Mouse (Mus musculus): ENCODE results near the gene Etaa1.
"Not testable (repeated sequence)": the region's sequence is repeated elsewhere in the genome, so short reads cannot be mapped to it uniquely, and the experiment has no call there.

Etaa1 gene

DNA sequence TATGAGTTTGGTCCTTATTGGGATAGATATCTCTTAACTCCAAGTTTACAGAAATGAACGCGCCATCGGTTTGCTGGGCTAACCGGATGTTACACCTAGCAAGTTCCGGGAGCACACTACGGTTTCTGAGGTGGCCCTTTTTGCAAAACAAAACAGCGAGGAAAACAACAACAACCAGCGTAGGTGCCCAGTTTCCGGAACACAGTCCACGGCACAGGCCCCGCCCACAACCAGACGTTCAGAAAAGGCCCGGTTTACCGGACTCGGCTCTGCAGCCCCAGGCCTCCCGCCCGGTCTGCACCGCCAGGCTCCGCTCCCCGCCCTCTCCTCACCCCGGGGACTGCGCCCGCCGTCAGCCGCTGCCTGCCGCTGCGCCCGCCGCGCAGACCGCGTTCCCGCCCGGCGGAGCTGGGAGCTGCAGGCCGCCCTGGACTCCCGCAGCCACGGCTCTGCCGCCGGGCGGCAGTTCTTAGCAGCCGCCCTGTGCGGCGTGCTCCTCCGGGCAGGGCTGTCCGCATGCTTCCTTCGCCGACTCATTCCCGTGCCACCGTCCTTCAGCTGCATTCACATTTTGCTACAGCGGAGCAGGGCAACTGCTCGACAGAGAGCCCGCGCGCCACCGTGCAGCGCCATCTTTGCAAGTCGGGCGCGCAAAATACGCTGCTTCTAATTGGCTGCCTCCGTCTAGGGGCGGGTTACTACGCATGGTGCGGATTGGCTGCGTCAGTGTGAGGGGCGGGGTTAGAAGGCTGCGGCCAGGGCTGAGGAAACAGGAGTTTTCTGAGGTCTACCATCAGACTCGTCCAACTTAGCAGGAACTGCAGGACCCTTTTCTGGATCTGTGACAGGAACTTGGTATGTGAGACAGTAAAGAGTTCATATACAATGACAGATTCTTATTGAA lies at the start of gene Etaa1:
Gene Etaa1, minus strand, starts transcription at position 645 of the 904 bp plus-strand sequence.
- DNase-seq, result peak; percentile 88 to 89

DNA sequence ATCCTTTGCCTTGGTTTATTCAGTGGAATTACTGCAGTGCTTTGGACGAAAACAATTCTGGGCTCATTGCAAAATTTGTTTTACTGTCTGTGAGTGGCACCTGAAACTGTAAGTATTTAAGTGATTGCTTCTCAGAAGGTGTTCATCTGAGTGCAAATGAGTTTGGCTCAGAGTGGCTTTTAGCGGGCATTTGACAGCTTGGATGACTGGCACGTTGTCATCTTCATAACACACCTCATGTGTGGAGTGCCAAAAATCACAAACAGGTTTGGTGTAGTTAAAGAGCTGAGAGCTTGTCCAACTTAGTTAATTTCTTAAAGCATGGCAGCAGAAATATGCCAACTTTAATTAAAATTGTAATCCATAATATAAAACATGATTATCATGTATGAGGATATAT lies 40.5 kb upstream of the Etaa1 start:
- DNase-seq, result no peak

DNA sequence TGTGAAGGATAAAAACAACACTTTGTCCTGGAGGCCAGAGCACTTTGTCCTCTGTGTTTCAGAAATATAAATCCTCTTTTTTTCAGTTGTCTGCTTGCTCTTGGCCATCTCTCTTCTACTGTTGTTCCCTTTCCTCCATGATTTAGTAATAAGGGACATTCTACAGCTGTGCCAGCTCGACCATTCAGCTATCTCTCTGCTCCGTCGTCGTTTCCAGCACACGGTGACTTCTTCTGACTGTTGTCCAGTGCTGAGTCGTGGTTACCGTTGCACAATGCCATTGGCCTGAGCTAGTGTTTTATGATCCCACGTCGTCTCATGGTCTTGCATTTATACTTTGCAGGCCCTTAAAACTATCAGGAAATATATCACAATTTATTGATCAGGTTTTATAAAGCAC lies 38.6 kb upstream of the Etaa1 start:
- no peak for DNase-seq

DNA sequence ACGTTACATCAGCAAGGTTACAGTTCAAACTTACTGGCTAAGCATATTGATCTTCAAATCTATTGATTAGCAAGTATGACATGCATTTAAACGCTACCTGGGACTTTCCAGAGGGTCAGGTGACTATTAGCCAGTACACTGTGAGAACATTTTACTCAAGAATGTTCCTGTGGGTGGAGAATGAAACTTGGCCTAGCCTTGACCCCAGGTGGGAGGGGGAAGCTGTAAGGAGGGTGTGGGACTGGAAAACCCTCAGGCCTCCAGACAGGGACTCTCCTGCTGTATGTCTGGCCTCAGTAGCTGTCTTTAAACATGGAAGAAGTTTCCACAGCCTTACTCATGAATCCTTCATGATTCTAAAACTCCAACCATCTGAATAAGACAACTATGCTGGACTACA lies 29.7 kb upstream of the Etaa1 start:
- no peak for DNase-seq

DNA sequence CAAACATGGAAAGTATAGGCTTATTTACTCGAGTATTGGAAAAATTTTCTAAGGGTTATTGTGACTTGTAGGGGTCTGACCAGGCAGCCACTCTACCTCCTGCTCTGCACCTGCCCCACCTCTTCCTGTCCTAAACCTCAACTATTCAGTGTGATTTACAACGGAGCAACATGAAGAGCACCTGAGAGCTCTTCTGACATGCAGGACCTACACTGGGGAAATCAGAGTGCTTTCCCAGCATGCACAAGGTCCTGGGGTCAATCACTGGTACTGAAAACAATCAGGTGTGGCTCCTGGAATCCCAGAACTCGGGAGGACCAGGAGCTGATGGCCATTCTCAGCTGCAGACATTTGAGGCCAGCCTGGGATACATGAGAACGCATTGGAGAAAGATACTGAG lies 27.6 kb upstream of the Etaa1 start:
- no peak for DNase-seq

DNA sequence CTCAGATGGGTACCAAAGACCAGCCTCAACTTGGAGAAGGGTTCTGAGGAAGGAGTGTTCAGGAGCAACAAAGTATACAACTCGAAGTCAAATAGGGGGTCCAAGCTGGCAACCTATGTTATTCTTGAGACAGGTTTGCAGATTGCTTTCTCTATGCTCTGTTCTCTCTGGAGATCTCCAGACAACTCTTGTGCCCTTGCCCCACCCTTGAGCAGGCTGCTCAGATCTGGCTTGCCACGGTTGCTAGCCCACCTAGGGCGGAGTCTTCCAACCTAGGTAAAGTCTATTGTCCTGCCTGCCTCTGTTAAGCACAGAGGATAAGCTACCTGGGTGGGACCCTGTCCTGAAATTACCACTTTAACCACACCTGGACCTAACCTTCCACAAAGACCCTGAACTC lies 21.9 kb upstream of the Etaa1 start:
- no peak for DNase-seq

DNA sequence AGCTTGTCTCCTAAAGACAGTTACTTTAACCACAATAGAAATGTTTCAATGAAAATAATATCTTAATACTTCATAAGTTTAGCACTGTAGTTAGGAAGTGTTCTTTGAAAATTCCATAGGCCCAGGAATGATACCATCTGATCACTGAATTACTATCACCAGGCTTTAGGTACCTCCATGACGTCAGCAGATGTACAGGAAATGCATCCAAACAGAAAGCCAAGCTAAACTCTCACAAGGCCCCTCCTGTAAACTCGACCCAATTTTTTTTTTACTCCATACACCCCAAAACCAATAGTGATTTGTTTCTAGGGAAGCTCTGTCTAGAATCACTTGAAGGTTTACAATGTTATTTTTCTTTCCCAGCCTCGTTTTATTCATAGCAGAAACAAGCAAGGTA lies 884 bp downstream of the Etaa1 start:
- DNase-seq, result no peak

DNA sequence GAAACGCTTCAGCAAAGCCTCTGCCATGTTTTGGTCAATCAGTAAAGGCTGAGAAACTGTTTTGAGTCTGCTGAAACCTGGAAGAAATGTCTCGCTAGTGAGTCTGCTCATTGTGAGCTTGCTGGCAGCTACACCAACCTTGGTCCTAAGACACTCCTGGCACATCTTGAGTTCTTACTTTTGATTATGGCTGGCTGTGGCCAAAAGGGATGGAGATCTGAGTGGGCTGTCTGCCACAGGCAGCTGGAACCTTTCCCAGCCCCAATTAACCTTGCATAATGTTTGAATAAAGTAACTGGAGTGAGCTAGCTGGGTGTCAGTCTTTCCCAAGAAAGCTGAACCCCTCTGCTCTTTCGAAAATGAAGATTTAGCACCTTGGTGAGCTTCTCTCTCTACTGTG lies 2.3 kb downstream of the Etaa1 start:
- DNase-seq, result no peak

DNA sequence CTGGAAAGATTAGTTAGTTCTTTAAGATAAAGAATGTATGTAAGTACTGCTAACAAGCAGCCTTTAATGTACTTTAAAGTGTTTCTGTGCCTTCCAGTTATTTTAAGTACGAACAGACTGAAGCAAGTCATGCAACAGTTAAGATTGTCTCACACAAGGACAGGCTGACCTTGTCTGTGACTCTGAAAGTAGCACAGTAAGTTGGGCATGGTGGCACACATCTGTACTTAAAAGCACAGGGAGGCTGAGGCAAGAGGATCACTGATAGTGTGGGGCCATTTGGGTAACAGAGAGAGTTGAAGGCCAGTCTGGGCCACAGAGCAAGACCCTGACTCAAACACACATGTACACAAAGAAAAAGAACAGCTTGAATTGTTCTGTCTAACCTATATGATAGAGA lies 14.5 kb downstream of the Etaa1 start:
- DNase-seq, result no peak

DNA sequence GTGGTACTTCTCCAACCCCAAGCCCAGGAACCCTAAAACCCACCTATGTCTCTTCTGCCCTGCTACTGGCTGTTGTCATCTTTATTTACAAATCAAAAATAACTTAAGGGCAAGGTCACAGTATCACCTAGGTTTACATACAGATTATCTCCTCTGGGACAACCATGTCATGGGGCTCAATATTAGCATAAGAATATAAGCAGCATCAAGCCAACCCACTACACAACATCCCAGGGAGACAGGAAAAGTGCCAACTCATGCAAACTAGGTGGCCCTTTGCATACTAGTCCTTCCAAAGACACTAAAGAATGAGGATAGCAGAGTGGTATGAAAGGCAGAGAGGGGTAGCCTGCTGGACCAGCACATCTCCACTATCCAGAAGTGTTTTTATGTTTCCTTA lies 15.7 kb downstream of the Etaa1 start:
- no peak for DNase-seq

DNA sequence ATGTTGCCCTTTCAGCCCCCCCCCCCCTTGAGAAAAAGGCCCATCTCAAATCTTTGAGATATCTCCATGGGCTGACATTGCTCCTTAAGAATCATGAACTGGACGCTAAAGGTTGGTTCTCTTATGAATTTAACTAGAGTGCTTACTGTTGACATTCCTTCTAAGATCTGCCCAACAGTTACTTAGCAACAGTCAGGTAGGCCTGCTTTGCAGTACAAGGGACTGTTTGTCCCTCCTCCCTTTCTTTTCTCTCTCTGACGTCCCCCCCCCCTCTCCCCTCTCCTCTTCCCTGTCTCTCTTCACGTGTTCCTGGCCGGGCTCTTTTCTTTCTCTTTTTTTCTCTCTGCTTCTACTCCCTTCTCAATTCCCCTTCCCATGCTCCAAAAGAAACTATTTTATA lies 35.8 kb downstream of the Etaa1 start:
- no peak for DNase-seq

DNA sequence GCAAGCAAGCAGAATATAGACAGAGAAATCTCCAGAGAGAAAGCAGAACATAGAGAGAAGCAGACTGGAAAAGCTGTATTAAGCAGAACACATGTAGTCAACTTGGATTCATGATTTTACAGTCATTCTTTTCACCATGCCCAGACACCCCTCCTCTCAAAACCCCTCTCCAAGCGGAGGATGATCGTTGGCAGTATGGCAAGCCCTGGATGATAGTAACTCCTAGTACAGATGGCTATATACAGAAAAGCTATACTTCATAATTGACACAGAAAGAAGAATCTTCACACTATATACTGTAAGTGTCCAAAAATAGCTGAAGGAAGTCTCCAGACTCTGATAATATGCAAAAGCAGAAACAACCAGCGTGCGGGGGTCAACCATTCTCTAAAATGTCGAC lies 36.6 kb downstream of the Etaa1 start:
- no peak for DNase-seq

DNA sequence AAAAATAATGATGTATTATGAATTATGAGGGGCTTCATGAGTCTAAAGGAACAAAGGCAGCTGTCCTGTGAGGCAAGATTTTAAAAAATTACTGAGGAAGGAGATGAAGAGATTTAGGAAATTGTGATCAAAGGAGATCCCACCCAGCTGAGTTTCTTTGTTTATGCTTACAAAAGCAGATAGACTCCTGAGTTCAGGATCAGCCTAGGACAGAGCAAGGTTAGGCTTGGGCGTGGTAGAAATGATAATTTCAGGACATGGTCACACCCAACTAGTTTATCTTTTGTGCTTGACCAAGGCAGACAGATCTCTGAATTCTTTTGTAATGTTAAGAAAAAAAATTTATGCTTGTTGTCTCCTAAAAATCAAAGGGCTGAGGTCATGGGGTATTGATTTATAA lies 37.2 kb downstream of the Etaa1 start:
- DNase-seq, result no peak

DNA sequence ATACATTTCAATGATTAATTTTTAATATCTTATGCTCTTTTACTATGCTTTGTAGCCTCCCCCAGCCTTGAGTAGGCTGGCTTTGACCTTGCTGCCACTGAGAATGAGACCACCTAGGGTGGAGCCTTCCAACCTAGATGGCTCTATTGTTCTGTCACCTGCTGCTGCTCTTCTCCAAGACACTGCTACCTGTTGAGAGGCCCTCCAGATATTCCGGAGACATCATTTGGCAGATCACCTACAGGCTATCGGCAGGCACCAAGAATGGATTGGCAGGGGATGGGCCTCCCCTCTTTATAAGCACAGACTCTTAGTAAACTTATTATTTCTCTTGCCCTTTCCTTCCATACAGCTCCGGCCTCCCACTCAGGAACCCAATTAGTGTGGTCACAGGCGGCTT lies 52.7 kb downstream of the Etaa1 start:
- not testable (repeated sequence) for DNase-seq
